Mouse (Mus musculus): ENCODE data around the gene Leprot.

DNA sequence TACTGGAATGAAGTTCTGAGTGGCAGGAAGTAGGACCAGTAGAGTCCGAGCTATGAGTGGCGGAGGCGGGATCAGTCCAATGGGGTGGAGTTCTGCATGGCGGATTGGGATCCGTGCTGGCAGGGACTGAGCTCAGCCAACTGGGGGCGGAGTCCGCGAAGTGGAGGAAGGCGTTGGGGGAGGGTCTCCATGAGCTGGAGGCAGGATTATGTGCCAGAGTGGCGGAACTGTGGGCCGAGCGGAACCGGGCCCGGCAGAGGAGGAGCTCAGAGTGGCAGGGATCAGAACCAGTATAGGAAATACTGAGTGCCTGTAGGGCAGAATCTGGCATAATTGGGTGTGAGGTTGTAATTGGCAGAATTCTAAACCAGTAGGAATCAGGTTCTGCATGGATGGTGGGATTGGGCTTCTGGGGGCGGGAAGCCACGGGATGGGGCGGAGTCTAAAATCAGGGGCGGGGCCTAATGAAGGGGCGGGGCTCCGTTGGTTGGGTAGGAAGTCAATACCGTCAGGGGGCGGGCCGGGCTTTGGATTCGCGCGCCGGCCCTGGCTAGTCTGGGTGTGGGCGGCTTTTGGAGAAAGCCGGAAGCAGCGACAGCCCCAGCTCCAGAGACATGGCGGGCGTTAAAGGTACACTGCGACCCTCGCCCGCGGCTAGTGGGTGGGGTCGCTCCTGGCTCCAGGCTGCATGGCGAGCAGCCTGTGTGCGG, at the start of gene Leprot:
- TF ChIP-seq CTCF (IDR thresholded peaks at IDR 0.05; ENCODE audit: control insufficient read depth, insufficient read depth, low read length) (no peak), POLR2A (IDR thresholded peaks at IDR 0.05; ENCODE audit: borderline replicate concordance, control insufficient read depth, low read depth, low read length) (peak; percentile 87; the same call in 1 of the 2 replicates)

All from bone marrow, adult 2 months (tissue).